Mouse (Mus musculus): ENCODE measurements around the gene Olfr535. TPM values are rescaled to one million over a fixed set of nuclear protein-coding genes. Genes with fewer than 3 reads are reported as not detected.
"Not testable (repeated sequence)": the region's sequence is repeated elsewhere in the genome, so short reads cannot be mapped to it uniquely, and the experiment has no call there.

Gene Olfr535
- polyA plus RNA-seq (2012; rRNA removed): not detected in 2 replicates

DNA sequence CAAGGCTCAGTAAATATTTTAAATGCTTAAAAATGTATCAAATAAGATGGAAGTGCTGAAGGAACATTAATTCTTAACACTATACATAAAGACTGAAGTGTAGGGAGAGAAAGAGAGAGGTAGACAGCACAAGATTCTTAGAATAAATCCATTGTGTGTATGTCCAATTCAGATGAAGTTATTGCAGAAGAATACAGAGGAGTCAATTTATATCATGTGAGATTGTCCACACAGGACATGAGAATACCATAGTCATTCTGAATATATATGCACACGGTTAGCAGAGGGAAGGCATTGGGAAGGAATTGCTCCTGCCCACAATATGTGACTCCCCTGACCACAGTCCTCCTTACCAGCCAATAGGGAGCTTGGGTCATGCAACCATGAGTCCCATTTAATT, at the start of gene Olfr535:
Gene Olfr535 (plus strand): TSS at position 301 of the 400 bp plus-strand sequence.
- TF ChIP-seq POLR2A (IDR thresholded peaks at IDR 0.05; ENCODE audit: low read depth, low read length) (no peak), CTCF (IDR thresholded peaks at IDR 0.05; ENCODE audit: extremely low read depth, insufficient read depth, insufficient read length, insufficient replicate concordance) (no peak)
- no peak within 1 kb of the TSS for H3K4me3 ChIP-seq (ENCODE audit: extremely low read depth, insufficient read depth, insufficient read length)
- H3K27me3 ChIP-seq (ENCODE audit: control insufficient read depth, insufficient read depth, low read length): no peaks in the 10 kb centered on the region
- no peak within 1 kb of the TSS for H3K27ac ChIP-seq (ENCODE audit: insufficient read depth, low read length)
- WGBS: 74% methylated on average over 1 of the region's 1 CpGs
- no peaks in the 10 kb centered on the region for H3K4me1 ChIP-seq (ENCODE audit: control insufficient read depth, insufficient read depth, insufficient read length)
- H3K36me3 ChIP-seq (ENCODE audit: control insufficient read depth, insufficient read depth, low read length): no peaks in the 10 kb centered on the region
- no peak for DNase-seq (ENCODE audit: low read depth in 1 of 2, low spot score in 2 of 2)

- no peak for DNase-seq (ENCODE audit: low read depth in 1 of 2, low spot score in 2 of 2)
- no peak overlapping the region for H3K4me3 ChIP-seq (ENCODE audit: extremely low read depth, insufficient read depth, insufficient read length)
- no peaks in the 10 kb centered on the region for H3K4me1 ChIP-seq (ENCODE audit: control insufficient read depth, insufficient read depth, insufficient read length)
- H3K36me3 ChIP-seq (ENCODE audit: control insufficient read depth, insufficient read depth, low read length): no peaks in the 10 kb centered on the region
- no peaks in the 10 kb centered on the region for H3K27me3 ChIP-seq (ENCODE audit: control insufficient read depth, insufficient read depth, low read length)
- WGBS: 86% methylated on average over 1 of the region's 1 CpGs
- H3K27ac ChIP-seq (ENCODE audit: insufficient read depth, low read length): no peak overlapping the region
- TF ChIP-seq POLR2A (IDR thresholded peaks at IDR 0.05; ENCODE audit: low read depth, low read length) (no peak), CTCF (IDR thresholded peaks at IDR 0.05; ENCODE audit: extremely low read depth, insufficient read depth, insufficient read length, insufficient replicate concordance) (no peak)
Observed at GRCm38 (mm10) chr7:140443141-140443540, 40.9 kb upstream of the Olfr535 start.

DNA sequence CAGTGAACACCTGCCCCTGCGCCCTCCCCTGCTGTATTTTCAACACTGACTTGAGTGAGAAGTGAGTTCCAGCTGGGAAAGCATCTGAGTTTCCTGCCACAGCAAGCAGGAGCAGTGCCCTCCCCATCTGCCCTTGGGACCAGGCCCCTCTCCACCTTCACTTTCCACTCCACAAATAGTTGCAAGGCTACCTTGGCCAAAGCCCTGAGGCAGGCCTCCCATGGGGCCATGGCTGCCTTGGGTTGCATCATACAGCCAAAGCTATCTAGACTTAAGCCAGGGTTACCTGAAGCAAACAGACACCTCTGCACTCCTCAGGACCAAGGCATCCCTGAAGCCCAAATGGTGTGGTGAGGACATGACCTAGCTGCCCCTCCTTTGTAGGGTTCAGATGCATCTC, 20.9 kb upstream of the Olfr535 start, which contains the start of gene Olfr533:
Gene Olfr533 (plus strand): TSS at position 301 of the 400 bp plus-strand sequence.
- not testable (repeated sequence) for H3K27ac ChIP-seq (ENCODE audit: insufficient read depth, low read length); H3K27me3 ChIP-seq (ENCODE audit: control insufficient read depth, insufficient read depth, low read length); H3K4me3 ChIP-seq (ENCODE audit: extremely low read depth, insufficient read depth, insufficient read length); H3K4me1 ChIP-seq (ENCODE audit: control insufficient read depth, insufficient read depth, insufficient read length); H3K36me3 ChIP-seq (ENCODE audit: control insufficient read depth, insufficient read depth, low read length); DNase-seq (ENCODE audit: low read depth in 1 of 2, low spot score in 2 of 2)
- WGBS: 57% methylated on average over 1 of the region's 1 CpGs

DNA sequence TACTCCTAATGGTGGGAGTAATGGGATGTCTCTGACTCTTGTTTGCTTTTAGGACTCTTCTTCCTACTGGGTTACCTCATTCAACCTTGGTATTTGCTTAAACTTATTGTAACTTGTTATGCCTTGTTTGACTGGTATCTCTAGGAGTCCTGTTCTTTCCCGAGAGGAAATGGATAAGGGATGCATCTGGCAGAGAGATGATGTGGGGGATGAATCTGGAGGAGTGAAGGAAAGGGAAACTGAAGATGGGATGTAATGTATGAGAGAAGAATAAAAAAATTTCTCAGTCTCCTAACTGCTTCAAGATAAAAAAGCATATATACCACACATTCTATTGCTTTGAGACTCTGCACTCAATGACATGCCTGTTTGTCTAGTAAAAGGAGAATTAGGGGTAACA, 6.1 kb upstream of the Olfr535 start:
- no peak for DNase-seq (ENCODE audit: low read depth in 1 of 2, low spot score in 2 of 2)
- H3K4me3 ChIP-seq (ENCODE audit: extremely low read depth, insufficient read depth, insufficient read length): no peak overlapping the region
- H3K27ac ChIP-seq (ENCODE audit: insufficient read depth, low read length): no peak overlapping the region
- H3K4me1 ChIP-seq (ENCODE audit: control insufficient read depth, insufficient read depth, insufficient read length): no peaks in the 10 kb centered on the region
- no peak for TF ChIP-seq CTCF (IDR thresholded peaks at IDR 0.05; ENCODE audit: extremely low read depth, insufficient read depth, insufficient read length, insufficient replicate concordance)
- no peak for TF ChIP-seq POLR2A (IDR thresholded peaks at IDR 0.05; ENCODE audit: low read depth, low read length)
- WGBS: 84% methylated on average over 1 of the region's 1 CpGs
- H3K36me3 ChIP-seq (ENCODE audit: control insufficient read depth, insufficient read depth, low read length): no peaks in the 10 kb centered on the region
- no peaks in the 10 kb centered on the region for H3K27me3 ChIP-seq (ENCODE audit: control insufficient read depth, insufficient read depth, low read length)

- Histone ChIP-seq H3K27me3 (ENCODE audit: control insufficient read depth, insufficient read depth, low read length) (no peaks in the 10 kb centered on the region), H3K4me1 (ENCODE audit: control insufficient read depth, insufficient read depth, insufficient read length) (no peaks in the 10 kb centered on the region), H3K36me3 (ENCODE audit: control insufficient read depth, insufficient read depth, low read length) (no peaks in the 10 kb centered on the region), H3K4me3 (ENCODE audit: extremely low read depth, insufficient read depth, insufficient read length) (no peak overlapping the region), H3K27ac (ENCODE audit: insufficient read depth, low read length) (no peak overlapping the region)
- TF ChIP-seq POLR2A (IDR thresholded peaks at IDR 0.05; ENCODE audit: low read depth, low read length) (no peak), CTCF (IDR thresholded peaks at IDR 0.05; ENCODE audit: extremely low read depth, insufficient read depth, insufficient read length, insufficient replicate concordance) (no peak)
- DNase-seq (ENCODE audit: low read depth in 1 of 2, low spot score in 2 of 2): no peak
- WGBS: 95% methylated on average over 1 of the region's 1 CpGs
Observed at GRCm38 (mm10) chr7:140478733-140479132, 5.3 kb upstream of the Olfr535 start.

- no peak for DNase-seq (ENCODE audit: low read depth in 1 of 2, low spot score in 2 of 2)
- 82% methylated on average over 1 of the region's 1 CpGs for WGBS
- no peaks in the 10 kb centered on the region for H3K36me3 ChIP-seq (ENCODE audit: control insufficient read depth, insufficient read depth, low read length)
- no peaks in the 10 kb centered on the region for H3K4me1 ChIP-seq (ENCODE audit: control insufficient read depth, insufficient read depth, insufficient read length)
- H3K27ac ChIP-seq (ENCODE audit: insufficient read depth, low read length): no peak overlapping the region
- no peak overlapping the region for H3K4me3 ChIP-seq (ENCODE audit: extremely low read depth, insufficient read depth, insufficient read length)
- TF ChIP-seq CTCF (IDR thresholded peaks at IDR 0.05; ENCODE audit: extremely low read depth, insufficient read depth, insufficient read length, insufficient replicate concordance) (no peak), POLR2A (IDR thresholded peaks at IDR 0.05; ENCODE audit: low read depth, low read length) (no peak)
- H3K27me3 ChIP-seq (ENCODE audit: control insufficient read depth, insufficient read depth, low read length): no peaks in the 10 kb centered on the region
Observed at GRCm38 (mm10) chr7:140488981-140489380, 5.0 kb downstream of the Olfr535 start.

DNA sequence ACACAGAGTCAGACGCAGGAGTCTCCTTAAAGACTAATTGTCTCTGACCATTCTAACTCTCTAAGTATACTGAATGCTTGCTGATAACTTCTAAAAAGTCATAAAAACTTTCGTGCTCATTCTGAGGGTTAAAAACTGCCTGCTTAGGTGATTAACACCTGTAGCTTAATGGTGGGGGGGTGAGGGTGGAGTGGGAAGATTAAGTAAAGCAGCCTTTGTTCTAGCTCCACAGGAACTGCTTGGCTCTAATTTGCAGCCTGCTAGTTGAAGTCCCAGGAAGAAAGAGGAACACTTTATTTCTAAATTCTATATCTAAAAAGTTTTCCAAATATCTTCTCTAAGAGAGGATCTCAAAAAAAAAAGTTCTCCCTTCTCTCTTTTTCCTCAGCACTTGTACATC, 10.2 kb downstream of the Olfr535 start:
- no peak for DNase-seq (ENCODE audit: low read depth in 1 of 2, low spot score in 2 of 2)
- H3K27me3 ChIP-seq (ENCODE audit: control insufficient read depth, insufficient read depth, low read length): no peaks in the 10 kb centered on the region
- no peaks in the 10 kb centered on the region for H3K4me1 ChIP-seq (ENCODE audit: control insufficient read depth, insufficient read depth, insufficient read length)
- H3K27ac ChIP-seq (ENCODE audit: insufficient read depth, low read length): no peak overlapping the region
- WGBS: 33% methylated on average over 2 of the region's 2 CpGs
- no peaks in the 10 kb centered on the region for H3K36me3 ChIP-seq (ENCODE audit: control insufficient read depth, insufficient read depth, low read length)
- no peak overlapping the region for H3K4me3 ChIP-seq (ENCODE audit: extremely low read depth, insufficient read depth, insufficient read length)
- no peak for TF ChIP-seq CTCF (IDR thresholded peaks at IDR 0.05; ENCODE audit: extremely low read depth, insufficient read depth, insufficient read length, insufficient replicate concordance)
- TF ChIP-seq POLR2A (IDR thresholded peaks at IDR 0.05; ENCODE audit: low read depth, low read length): no peak
